Mouse (Mus musculus) MEL (cell line): ENCODE measurements at regions not wholly inside any gene's neighbourhood (a gene's known extent, or its start where the extent isn't known, plus 50 kb on each side); places are given as distances from the start of the nearest gene placed in this dataset.

Experiments
- DNase-seq: peaks from one replicate; pipeline ENCODE4 v3.0.0; 2011; ENCODE audit warnings: low read depth, low spot score
- H3K27ac ChIP-seq: 2 replicates; pipeline ENCODE4 v1.5.1; 2012; ENCODE audit warnings: low read depth, mild to moderate bottlenecking, control low read depth, low read length, moderate library complexity; ENCODE audit not compliant: control insufficient read depth
- H3K27me3 ChIP-seq, 2 experiments: fragments of 150-350 bp in 1 of 2; sonication (generic) in 1 of 2; 2 replicates each; pipeline ENCODE4 v1.6.1; 2012; ENCODE audit warnings: low read length in 2 of 2, mild to moderate bottlenecking in 2 of 2, improper control_type of control experiment in 1 of 2, moderate library complexity in 1 of 2; ENCODE audit not compliant: insufficient read depth in 2 of 2, control insufficient read depth in 1 of 2
- H3K36me3 ChIP-seq, 2 experiments: 2 replicates each; pipeline ENCODE4 v1.6.1; 2012 to 2014; ENCODE audit warnings: low read length in 2 of 2, improper control_type of control experiment in 1 of 2, inconsistent platforms in 1 of 2, mild to moderate bottlenecking in 1 of 2; ENCODE audit not compliant: insufficient read depth in 2 of 2, control insufficient read depth in 1 of 2
- H3K4me1 ChIP-seq, 2 experiments: fragments of 150-350 bp in 1 of 2; sonication (generic) in 1 of 2; 2 replicates each; pipeline ENCODE4 v1.6.1; 2012; ENCODE audit warnings: low read length in 2 of 2, improper control_type of control experiment in 1 of 2, mild to moderate bottlenecking in 1 of 2; ENCODE audit not compliant: insufficient read depth in 2 of 2, control insufficient read depth in 1 of 2
- H3K4me3 ChIP-seq, 2 experiments: fragments of 150-350 bp in 1 of 2; sonication (generic) in 1 of 2; 2 replicates each; pipeline ENCODE4 v1.5.1; 2012; ENCODE audit warnings: low read depth in 2 of 2, low read length in 2 of 2, mild to moderate bottlenecking in 2 of 2, moderate library complexity in 2 of 2, control low read depth in 1 of 2, improper control_type of control experiment in 1 of 2; ENCODE audit not compliant: control insufficient read depth in 1 of 2, insufficient read depth in 1 of 2
- H3K79me2 ChIP-seq: 2 replicates; pipeline ENCODE4 v1.6.1; 2012; ENCODE audit warnings: mild to moderate bottlenecking, low read length, moderate library complexity; ENCODE audit not compliant: control insufficient read depth, poor library complexity, insufficient read depth
- H3K9ac ChIP-seq: 2 replicates; pipeline ENCODE4 v1.6.1; 2012; ENCODE audit warnings: low read depth, mild to moderate bottlenecking, control low read depth, low read length, moderate library complexity; ENCODE audit not compliant: control insufficient read depth, poor library complexity, severe bottlenecking
- H3K9me3 ChIP-seq: fragments of 150-350 bp; sonication (generic); replicated peaks from 2 replicates; pipeline ENCODE4 v1.6.1; 2012; ENCODE audit warnings: mild to moderate bottlenecking, low read length, improper control_type of control experiment, moderate library complexity; ENCODE audit not compliant: insufficient read depth
- BHLHE40 ChIP-seq: IDR thresholded peaks from 2 replicates; pipeline ENCODE4 v1.6.1; 2012; ENCODE audit warnings: low read depth, mild to moderate bottlenecking, inconsistent platforms, low read length, improper control_type of control experiment, borderline replicate concordance
- CHD1 ChIP-seq: IDR thresholded peaks from 2 replicates; pipeline ENCODE4 v1.6.1; 2012; ENCODE audit warnings: low read depth, mild to moderate bottlenecking, inconsistent platforms, low read length, improper control_type of control experiment
- CTCF ChIP-seq, 3 experiments: IDR thresholded peaks in 2 of 3; conservative IDR thresholded peaks in 1 of 3; 2 replicates each; pipeline ENCODE4 v1.5.1; 2011 to 2012; ENCODE audit warnings: low read length in 3 of 3, low read depth in 2 of 3, mild to moderate bottlenecking in 2 of 3, improper control_type of control experiment in 1 of 3, inconsistent platforms in 1 of 3, mixed read lengths in 1 of 3, moderate library complexity in 1 of 3; ENCODE audit not compliant: control insufficient read depth in 1 of 3, insufficient read depth in 1 of 3, poor library complexity in 1 of 3, severe bottlenecking in 1 of 3
- E2F4 ChIP-seq: IDR thresholded peaks from 2 replicates; pipeline ENCODE4 v1.6.1; 2011; ENCODE audit warnings: low read depth, low read length, improper control_type of control experiment, borderline replicate concordance
- ELF1 ChIP-seq: IDR thresholded peaks from 2 replicates; pipeline ENCODE4 v1.6.1; 2014; ENCODE audit warnings: low read depth, mild to moderate bottlenecking, inconsistent platforms, low read length, improper control_type of control experiment, moderate library complexity
- ETS1 ChIP-seq: IDR thresholded peaks from 2 replicates; pipeline ENCODE4 v1.6.1; 2012; ENCODE audit warnings: low read depth, mild to moderate bottlenecking, inconsistent platforms, low read length, improper control_type of control experiment, moderate library complexity
- GATA1 ChIP-seq: IDR thresholded peaks from 2 replicates; pipeline ENCODE4 v1.6.1; 2011; ENCODE audit warnings: low read depth, low read length, improper control_type of control experiment
- HCFC1 ChIP-seq: IDR thresholded peaks from 2 replicates; pipeline ENCODE4 v1.6.1; 2012; ENCODE audit warnings: low read depth, mild to moderate bottlenecking, inconsistent platforms, low read length, improper control_type of control experiment, moderate library complexity
- MAZ ChIP-seq: IDR thresholded peaks from 2 replicates; pipeline ENCODE4 v1.6.1; 2012; ENCODE audit warnings: low read depth, mild to moderate bottlenecking, inconsistent platforms, low read length, improper control_type of control experiment
- MEF2A ChIP-seq: IDR thresholded peaks from 2 replicates; pipeline ENCODE4 v1.6.1; 2014; ENCODE audit warnings: low read depth, mild to moderate bottlenecking, inconsistent platforms, low read length, improper control_type of control experiment; ENCODE audit not compliant: poor library complexity, insufficient replicate concordance, severe bottlenecking; ENCODE audit errors: extremely low read depth
- MXI1 ChIP-seq: IDR thresholded peaks from 2 replicates; pipeline ENCODE4 v1.6.1; 2011; ENCODE audit warnings: mild to moderate bottlenecking, low read depth, low read length, improper control_type of control experiment
- MYB ChIP-seq: IDR thresholded peaks from 2 replicates; pipeline ENCODE4 v1.6.1; 2011; ENCODE audit warnings: mild to moderate bottlenecking, low read depth, low read length, improper control_type of control experiment
- MYC ChIP-seq: IDR thresholded peaks from 2 replicates; pipeline ENCODE4 v1.6.1; 2011; ENCODE audit warnings: low read depth, mild to moderate bottlenecking, low read length, improper control_type of control experiment, moderate library complexity
- NRF1 ChIP-seq: IDR thresholded peaks from 2 replicates; pipeline ENCODE4 v1.6.1; 2014; ENCODE audit warnings: low read depth, mild to moderate bottlenecking, inconsistent platforms, low read length, improper control_type of control experiment, moderate library complexity; ENCODE audit not compliant: poor library complexity, insufficient read depth, severe bottlenecking
- POLR2AphosphoS2 ChIP-seq: IDR thresholded peaks from 2 replicates; pipeline ENCODE4 v1.6.1; 2011; ENCODE audit warnings: low read length, improper control_type of control experiment
- SIN3A ChIP-seq: IDR thresholded peaks from 2 replicates; pipeline ENCODE4 v1.6.1; 2012; ENCODE audit warnings: low read length, improper control_type of control experiment, inconsistent platforms
- SMC3 ChIP-seq: IDR thresholded peaks from 2 replicates; pipeline ENCODE4 v1.6.1; 2011; ENCODE audit warnings: low read depth, low read length, improper control_type of control experiment
- TAL1 ChIP-seq: IDR thresholded peaks from 2 replicates; pipeline ENCODE4 v1.6.1; 2012; ENCODE audit warnings: mild to moderate bottlenecking, inconsistent platforms, low read length, moderate library complexity, mixed read lengths
- TBP ChIP-seq: IDR thresholded peaks from 2 replicates; pipeline ENCODE4 v1.8.0; 2011; ENCODE audit warnings: low read depth, low read length, improper control_type of control experiment
- UBTF ChIP-seq: IDR thresholded peaks from 2 replicates; pipeline ENCODE4 v1.6.1; 2012; ENCODE audit warnings: low read depth, mild to moderate bottlenecking, inconsistent platforms, low read length, improper control_type of control experiment, moderate library complexity, borderline replicate concordance; ENCODE audit not compliant: insufficient read depth
- USF1 ChIP-seq: IDR thresholded peaks from 2 replicates; pipeline ENCODE4 v1.6.1; 2014; ENCODE audit warnings: low read depth, mild to moderate bottlenecking, inconsistent platforms, low read length, improper control_type of control experiment, moderate library complexity
- USF2 ChIP-seq, 2 experiments: IDR thresholded peaks; 2 replicates each; pipeline ENCODE4 v1.6.1; 2011 to 2012; ENCODE audit warnings: improper control_type of control experiment in 2 of 2, low read length in 2 of 2, borderline replicate concordance in 1 of 2, inconsistent platforms in 1 of 2, low read depth in 1 of 2, mild to moderate bottlenecking in 1 of 2; ENCODE audit not compliant: insufficient read depth in 1 of 2
- ZC3H11A ChIP-seq: IDR thresholded peaks from 2 replicates; pipeline ENCODE4 v1.6.1; 2012; ENCODE audit warnings: low read depth, mild to moderate bottlenecking, inconsistent platforms, low read length, improper control_type of control experiment
- ZNF384 ChIP-seq: IDR thresholded peaks from 2 replicates; pipeline ENCODE4 v1.6.1; 2012; ENCODE audit warnings: low read depth, mild to moderate bottlenecking, inconsistent platforms, low read length, improper control_type of control experiment

DNA sequence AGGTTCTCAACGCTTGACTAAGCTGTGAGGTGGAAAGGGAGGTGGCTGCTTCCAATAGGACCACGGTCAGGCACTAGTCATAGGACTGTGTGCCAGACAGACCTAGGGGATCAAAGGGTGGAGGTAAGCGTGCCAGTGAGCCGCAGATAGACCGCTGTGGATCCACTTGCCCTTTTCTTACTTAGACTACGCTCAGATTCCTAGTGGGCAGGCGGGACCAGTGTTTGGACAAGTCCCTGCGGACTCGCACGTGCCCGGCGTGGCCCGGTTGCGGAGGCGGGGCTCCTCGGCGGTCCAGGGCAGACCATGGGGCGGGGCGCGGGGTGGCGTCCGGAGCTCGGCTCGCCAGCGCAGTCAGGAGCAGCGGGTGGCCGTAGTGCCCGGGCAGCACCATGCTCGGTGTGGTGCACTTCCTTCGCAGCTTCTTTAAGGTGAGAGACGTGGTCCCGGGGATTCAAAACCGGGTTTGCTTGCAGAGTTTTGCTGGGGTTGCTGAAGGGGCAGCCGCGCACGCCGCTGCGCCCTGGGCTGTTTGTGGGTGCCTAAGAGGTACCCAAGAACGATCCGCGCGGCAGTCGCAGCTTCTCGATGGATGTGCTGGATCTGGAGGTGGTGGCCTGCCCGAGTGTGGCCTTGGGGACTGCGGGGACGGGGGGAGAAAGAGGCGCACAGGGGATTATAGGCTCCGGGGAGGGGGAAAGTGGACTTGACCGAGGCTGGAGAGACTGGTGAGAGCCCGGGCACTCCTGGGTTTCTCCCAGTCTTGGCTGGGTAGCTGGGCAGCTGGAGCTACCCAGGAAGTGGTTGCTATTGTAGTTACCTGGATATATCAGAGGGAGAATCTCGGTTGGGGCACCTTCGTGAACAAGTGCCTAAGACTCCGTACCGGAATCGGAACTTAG is 98.6 kb downstream of the Amer3 start (continued):
- TF ChIP-seq NRF1: no peak
- no peak for TF ChIP-seq SMC3
- TF ChIP-seq SIN3A: no peak
- TF ChIP-seq, all 39 proteins: peak for 0

DNA sequence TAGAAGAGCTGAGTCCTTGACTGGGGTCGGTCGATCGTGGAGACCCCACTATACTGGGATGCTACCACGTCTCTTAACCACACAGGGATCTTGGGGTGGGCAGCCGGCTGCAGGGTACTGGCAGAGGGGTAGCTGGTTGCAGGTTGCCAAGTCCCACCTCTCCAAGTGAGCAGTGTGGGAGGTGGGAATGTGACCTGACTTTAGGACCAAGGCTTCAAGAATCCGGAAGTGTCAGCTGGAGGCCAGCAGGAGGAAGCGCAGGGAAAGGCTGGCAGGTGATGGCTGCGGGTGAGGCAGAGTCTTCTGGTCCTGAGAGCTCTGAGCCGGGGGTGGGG is 99.2 kb downstream of the Amer3 start:
- Histone ChIP-seq H3K27me3 (no peaks in the 10 kb centered on the region), H3K9me3 (no peaks in the 10 kb centered on the region), H3K27ac (no peak overlapping the region), H3K4me3 (no peak overlapping the region), H3K4me1 (no peaks in the 10 kb centered on the region)
- DNase-seq: no peak
- no peak for TF ChIP-seq TAL1
- TF ChIP-seq ZNF384: no peak
- no peak for TF ChIP-seq BHLHE40
- no peak for TF ChIP-seq POLR2AphosphoS2
- no peak for TF ChIP-seq ELF1
- TF ChIP-seq ETS1: no peak
- no peak for TF ChIP-seq MYC
- no peak for TF ChIP-seq E2F4
- no peak for TF ChIP-seq HCFC1
- no peak for TF ChIP-seq USF2 (IDR thresholded peaks at IDR 0.05; ENCODE audit: borderline replicate concordance in 1 of 2, insufficient read depth in 1 of 2, low read depth in 1 of 2, low read length in 2 of 2)
- TF ChIP-seq ZC3H11A: no peak
- no peak for TF ChIP-seq GATA1
- no peak for TF ChIP-seq USF1
- TF ChIP-seq, all 39 proteins: peak for 0
- H3K36me3 ChIP-seq: no peaks in the 10 kb centered on the region
- no peaks in the 10 kb centered on the region for H3K79me2 ChIP-seq
- no peak overlapping the region for H3K9ac ChIP-seq

DNA sequence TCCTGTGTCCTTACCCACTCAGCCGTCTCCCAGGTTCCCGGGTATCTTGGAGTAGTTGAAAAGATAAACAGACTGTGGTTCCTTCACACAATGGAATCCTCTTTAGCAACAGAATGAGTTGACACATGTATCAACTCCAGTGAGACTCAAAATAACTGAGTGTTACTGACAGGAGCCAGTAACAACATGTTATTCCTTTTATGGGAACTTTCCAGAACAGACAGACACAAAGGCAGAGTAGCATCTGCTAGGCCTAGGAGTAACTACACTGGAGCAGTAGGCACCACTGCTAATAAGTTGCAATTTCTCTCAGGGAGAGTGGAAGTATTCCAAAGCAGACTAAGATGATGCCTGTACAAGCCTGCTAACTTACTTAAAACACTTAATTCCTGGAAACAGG is 107.1 kb downstream of the Amer3 start:
- Histone ChIP-seq H3K27ac (no peak overlapping the region), H3K36me3 (no peaks in the 10 kb centered on the region)
- TF ChIP-seq CHD1: no peak
- no peak for TF ChIP-seq MAZ
- no peak for TF ChIP-seq MYC
- no peak for TF ChIP-seq CTCF (IDR thresholded peaks at IDR 0.05 in 2 of 3, conservative IDR thresholded peaks at IDR 0.05 in 1 of 3; ENCODE audit: control insufficient read depth in 1 of 3, insufficient read depth in 1 of 3, low read depth in 2 of 3, low read length in 3 of 3, poor library complexity in 1 of 3, severe bottlenecking in 1 of 3)
- no peak for TF ChIP-seq TBP
- TF ChIP-seq MEF2A: no peak
- no peak for TF ChIP-seq ZC3H11A
- no peak for TF ChIP-seq BHLHE40
- TF ChIP-seq MYB: no peak
- TF ChIP-seq SIN3A: no peak
- no peak for TF ChIP-seq MXI1
- no peak for TF ChIP-seq HCFC1
- no peak for TF ChIP-seq UBTF
- TF ChIP-seq ETS1: no peak
- TF ChIP-seq ZNF384: no peak
- TF ChIP-seq ELF1: no peak
- TF ChIP-seq GATA1: no peak
- TF ChIP-seq, all 39 proteins: peak for 0
- no peaks in the 10 kb centered on the region for H3K27me3 ChIP-seq
- no peaks in the 10 kb centered on the region for H3K4me1 ChIP-seq
- no peak overlapping the region for H3K9ac ChIP-seq
- H3K4me3 ChIP-seq: no peak overlapping the region
- H3K79me2 ChIP-seq: no peaks in the 10 kb centered on the region
- DNase-seq: no peak
- no peaks in the 10 kb centered on the region for H3K9me3 ChIP-seq
